Mouse (Mus musculus) MEL (cell line): ENCODE measurements around the gene Bpi.

ENCODE experiments used
- CHD2 ChIP-seq: IDR thresholded peaks from 2 replicates; pipeline ENCODE4 v1.6.1; 2011; ENCODE audit warnings: low read length, improper control_type of control experiment
- GATA1 ChIP-seq: IDR thresholded peaks from 2 replicates; pipeline ENCODE4 v1.6.1; 2011; ENCODE audit warnings: low read depth, low read length, improper control_type of control experiment
- TAL1 ChIP-seq: IDR thresholded peaks from 2 replicates; pipeline ENCODE4 v1.6.1; 2012; ENCODE audit warnings: mild to moderate bottlenecking, inconsistent platforms, low read length, moderate library complexity, mixed read lengths

GRCm38 (mm10) chr2:158306696-158307049 is 48.8 kb downstream of the Bpi start:
- TF ChIP-seq CHD2 (no peak), GATA1 (no peak), TAL1 (no peak)
